Mouse (Mus musculus): ENCODE results near the gene Pdcd6ip.

DNA sequence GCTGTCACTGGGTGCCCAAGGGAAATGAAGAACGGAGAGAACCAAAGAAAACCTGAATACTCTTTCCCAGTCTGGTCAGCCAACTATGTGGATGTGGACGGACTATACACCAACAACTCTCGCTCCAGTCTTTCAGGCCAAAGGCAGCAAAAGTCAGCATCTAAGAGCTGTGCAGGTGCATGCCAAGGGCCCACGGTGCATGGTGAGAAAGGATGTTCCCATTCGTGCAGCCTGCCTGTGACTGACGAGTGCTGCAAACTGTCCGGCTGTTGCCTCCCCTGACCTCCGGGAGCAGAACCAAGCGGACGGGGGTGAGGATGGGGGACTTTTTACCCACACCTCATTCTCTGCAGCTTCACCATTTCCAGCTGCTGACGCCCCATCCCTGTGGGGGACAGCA lies 78.9 kb downstream of the Pdcd6ip start:
- TF ChIP-seq CTCF (IDR thresholded peaks at IDR 0.05; ENCODE audit: low read depth, low read length), result no peak
- TF ChIP-seq TAL1 (conservative IDR thresholded peaks at IDR 0.05; ENCODE audit: low read depth, low read length), result no peak
- TF ChIP-seq POLR2AphosphoS5 (IDR thresholded peaks at IDR 0.05; ENCODE audit: insufficient replicate concordance, low read depth, low read length), result no peak
- no peak for TF ChIP-seq GATA1 (IDR thresholded peaks at IDR 0.05; ENCODE audit: borderline replicate concordance, low read length)
- TF ChIP-seq GATA2 (IDR thresholded peaks at IDR 0.05; ENCODE audit: borderline replicate concordance, low read depth, low read length), result no peak
